In genomic region chr14:61715746-61716145, GRCm38 (mm10) we compare ENCODE assay signal across 16 mouse cellular contexts.
A peak's percentile ranks its signal among the peaks of the same experiment; 100 is the strongest.
DNase-seq lines count a peak whose midpoint lies in the region; ATAC-seq and TF ChIP-seq lines count a peak whose summit lies in the region.
"Had no signal": no experiment of that assay in that cellular context is flagged by ENCODE, and none has a peak within 500 bp of the region (broad histone marks: within the 10 kb centered on the region; RNA-seq: fewer than 3 reads in every experiment).

No protein-coding gene starts in this region.

- no peak overlapping the region for H3K4me2 ChIP-seq in intestine, postnatal 0 days (replicated peaks; ENCODE audit: low read depth)
- H3K4me2 ChIP-seq in intestine, embryonic 15.5 days (replicated peaks) = no peak overlapping the region
- H3K4me2 ChIP-seq: heart, embryonic 12.5 days had no signal

- peak; percentile 29 for DNase-seq in thymus, postnatal 14 days
- DNase-seq in thymus, adult 18-20 months = no peak
- DNase-seq in T-cell, adult 2 months (ENCODE audit: low spot score) = peak; percentile 27
- no peak for DNase-seq in spleen, adult 12 weeks (ENCODE audit: low spot score)
- DNase-seq in cerebellum, postnatal 10 days = no peak
- DNase-seq: cerebellum, adult 8-10 months; kidney, postnatal 36 days; lung, postnatal 10 days had no signal

- no peak overlapping the region for H3K9ac ChIP-seq in intestine, postnatal 0 days (ENCODE audit: low read depth, low read length)
- no peak overlapping the region for H3K9ac ChIP-seq in intestine, embryonic 15.5 days
- H3K9ac ChIP-seq: heart, embryonic 12.5 days had no signal

- no peak overlapping the region for H3K4me3 ChIP-seq in intestine, postnatal 0 days (ENCODE audit: low read depth, low read length)
- no peak overlapping the region for H3K4me3 ChIP-seq in intestine, embryonic 15.5 days (replicated peaks)
- H3K4me3 ChIP-seq: heart, embryonic 12.5 days; midbrain, embryonic 10.5 days; myocyte had no signal

- no peak overlapping the region for H3K27ac ChIP-seq in intestine, postnatal 0 days (ENCODE audit: low read depth, low read length)
- no peak overlapping the region for H3K27ac ChIP-seq in intestine, embryonic 15.5 days
- H3K27ac ChIP-seq: midbrain, embryonic 10.5 days had no signal

- WGBS in intestine, postnatal 0 days = 95% methylated on average over 4 of the region's 4 CpGs
- 94% methylated on average over 4 of the region's 4 CpGs for WGBS in intestine, embryonic 15.5 days

- H3K4me1 ChIP-seq in intestine, postnatal 0 days (replicated peaks; ENCODE audit: control insufficient read depth, insufficient read depth, low read length) = no peaks in the 10 kb centered on the region
- no peaks in the 10 kb centered on the region for H3K4me1 ChIP-seq in intestine, embryonic 15.5 days (replicated peaks)
- H3K4me1 ChIP-seq: heart, embryonic 12.5 days had no signal

- TF ChIP-seq CTCF in intestine, postnatal 0 days (IDR thresholded peaks at IDR 0.05; ENCODE audit: low read depth) = 0 out of 2 replicates have a peak, but pooled peaks have one; percentile 15

- no peaks in the 10 kb centered on the region for H3K36me3 ChIP-seq in intestine, postnatal 0 days (ENCODE audit: control insufficient read depth, insufficient read depth)
- H3K36me3 ChIP-seq in intestine, embryonic 15.5 days = no peaks in the 10 kb centered on the region
- H3K36me3 ChIP-seq: heart, embryonic 12.5 days; midbrain, embryonic 10.5 days had no signal

- no peaks in the 10 kb centered on the region for H3K9me3 ChIP-seq in intestine, postnatal 0 days (ENCODE audit: control insufficient read depth)
- no peaks in the 10 kb centered on the region for H3K9me3 ChIP-seq in intestine, embryonic 15.5 days

- no peaks in the 10 kb centered on the region for H3K27me3 ChIP-seq in intestine, postnatal 0 days (replicated peaks; ENCODE audit: control insufficient read depth, insufficient read depth, low read length)
- no peaks in the 10 kb centered on the region for H3K27me3 ChIP-seq in intestine, embryonic 15.5 days (replicated peaks)
- H3K27me3 ChIP-seq: heart, embryonic 12.5 days had no signal

- ATAC-seq in intestine, postnatal 0 days = no peak
- no peak for ATAC-seq in intestine, embryonic 15.5 days
- ATAC-seq: activated CD4-positive, CD25-positive, alpha-beta regulatory T cell, adult 4 months; forebrain, embryonic 14.5 days; intestine, embryonic 16.5 days had no signal

Comparison
In these comparisons a context has a peak if more than half of its experiments do, and no peak if none do; other contexts are left out.
1. DNase-seq: peak in thymus, postnatal 14 days (single experiment) and T-cell, adult 2 months (single experiment); none in thymus, adult 18-20 months (0 of 2), spleen, adult 12 weeks (single experiment) and cerebellum, postnatal 10 days (0 of 2).